Mouse (Mus musculus) heart, embryonic 14.5 days (tissue): ENCODE results near the gene AL607142.1. TPM values are rescaled to one million over a fixed set of nuclear protein-coding genes. Genes with fewer than 3 reads are reported as not detected.

Source experiments
- ATAC-seq: fragments of 200-750 bp; cut with Nextera tagmentation; 2 replicates; pipeline ENCODE4 v1.8.0; 2017; ENCODE audit warnings: low read depth, moderate TSS enrichment; ENCODE audit not compliant: insufficient number of reproducible peaks, insufficient read depth, low FRiP score
- H3K27ac ChIP-seq, 2 experiments: fragments of 200-500 bp in 1 of 2; fragments of 300-500 bp in 1 of 2; sonication (generic) in 1 of 2; replicated peaks in 1 of 2; 2 replicates each; pipeline ENCODE4 v1.5.1; 2012 to 2014; ENCODE audit warnings: low read depth in 2 of 2, low read length in 2 of 2, control low read depth in 1 of 2, mild to moderate bottlenecking in 1 of 2, mixed read lengths in 1 of 2; ENCODE audit not compliant: control insufficient read depth in 1 of 2, insufficient read depth in 1 of 2
- H3K27me3 ChIP-seq: fragments of 300-500 bp; sonication (generic); 2 replicates; pipeline ENCODE4 v1.6.1; 2014; ENCODE audit warnings: mild to moderate bottlenecking, low read length, control low read depth; ENCODE audit not compliant: control insufficient read depth, insufficient read depth
- H3K36me3 ChIP-seq: fragments of 300-500 bp; sonication (generic); 2 replicates; pipeline ENCODE4 v1.6.1; 2014; ENCODE audit warnings: mild to moderate bottlenecking, control low read depth, low read length, mixed read lengths; ENCODE audit not compliant: control insufficient read depth, insufficient read depth
- H3K4me1 ChIP-seq, 2 experiments: fragments of 200-500 bp in 1 of 2; fragments of 300-500 bp in 1 of 2; sonication (generic) in 1 of 2; 2 replicates each; pipeline ENCODE4 v1.6.1; 2012 to 2014; ENCODE audit warnings: low read length in 2 of 2, control low read depth in 1 of 2, mixed read lengths in 1 of 2; ENCODE audit not compliant: control insufficient read depth in 2 of 2, insufficient read depth in 2 of 2
- H3K4me2 ChIP-seq: fragments of 300-500 bp; sonication (generic); 2 replicates; pipeline ENCODE4 v1.6.1; 2014; ENCODE audit warnings: mild to moderate bottlenecking, low read length
- H3K4me3 ChIP-seq, 2 experiments: fragments of 200-500 bp in 1 of 2; fragments of 300-500 bp in 1 of 2; sonication (generic) in 1 of 2; 2 replicates each; pipeline ENCODE4 v1.5.1; 2012 to 2014; ENCODE audit warnings: low read length in 2 of 2, mild to moderate bottlenecking in 2 of 2, control low read depth in 1 of 2, low read depth in 1 of 2, moderate library complexity in 1 of 2; ENCODE audit not compliant: control insufficient read depth in 1 of 2, insufficient read depth in 1 of 2
- H3K9ac ChIP-seq: fragments of 300-500 bp; sonication (generic); 2 replicates; pipeline ENCODE4 v1.6.1; 2014; ENCODE audit warnings: mild to moderate bottlenecking, low read length
- H3K9me3 ChIP-seq: fragments of 300-500 bp; sonication (generic); 2 replicates; pipeline ENCODE4 v1.6.1; 2016; ENCODE audit warnings: low read length, control low read depth; ENCODE audit not compliant: control insufficient read depth
- WGBS: fragments of 180-500 bp; shearing (Covaris S2); extraction: QIAGEN DNeasy Blood & Tissue Kit; methylation state at CpG from one replicate; pipeline ENCODE4 v1.1.7; 2014; 5-methylcytosine and 5-hydroxymethylcytosine counted together
- polyA plus RNA-seq: library from polyadenylated mRNA; unstranded; fragments of >200 nt; fragmentation: Nextera tagmentation; extraction: Ambion mirVana; gene quantifications from 2 replicates; pipeline ENCODE4 v1.2.1, GENCODE M21; 2014

Gene AL607142.1
- polyA plus RNA-seq, result not detected in 2 replicates

DNA sequence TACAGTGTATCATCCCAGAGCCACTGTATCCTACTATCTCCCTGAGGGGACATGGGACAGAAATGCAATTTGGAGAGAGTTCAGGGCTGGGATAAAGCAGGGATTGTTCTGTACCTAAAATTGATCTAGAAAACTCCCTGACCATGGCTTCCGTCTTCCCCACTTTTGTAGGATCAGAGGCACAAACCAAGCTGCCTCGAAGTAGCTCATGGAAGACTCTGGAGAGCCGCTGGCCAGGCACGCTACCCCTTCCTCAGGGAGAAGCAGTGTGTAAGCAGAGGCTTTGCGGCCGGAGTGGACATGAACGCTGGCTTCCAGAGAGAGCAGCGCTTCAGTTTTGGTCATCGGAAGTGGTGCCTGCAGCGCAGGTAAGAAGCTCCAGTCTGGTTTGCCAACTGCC is at the start of gene AL607142.1:
TSS of gene AL607142.1 (plus strand) at position 301 of the 400 bp plus-strand sequence.
- WGBS, result 81% methylated on average over 10 of the region's 10 CpGs
- Histone ChIP-seq H3K27me3 (0 out of 2 replicates have a peak, but pooled peaks cover 3% of the 10 kb centered on the region), H3K9me3 (no peaks in the 10 kb centered on the region), H3K4me1 (peaks cover 8 to 13% of the 10 kb centered on the region in 2 experiments), H3K9ac (no peak within 1 kb of the TSS), H3K27ac (no peak within 1 kb of the TSS), H3K36me3 (no peaks in the 10 kb centered on the region), H3K4me3 (no peak within 1 kb of the TSS), H3K4me2 (no peak within 1 kb of the TSS)
- ATAC-seq, result no peak

DNA sequence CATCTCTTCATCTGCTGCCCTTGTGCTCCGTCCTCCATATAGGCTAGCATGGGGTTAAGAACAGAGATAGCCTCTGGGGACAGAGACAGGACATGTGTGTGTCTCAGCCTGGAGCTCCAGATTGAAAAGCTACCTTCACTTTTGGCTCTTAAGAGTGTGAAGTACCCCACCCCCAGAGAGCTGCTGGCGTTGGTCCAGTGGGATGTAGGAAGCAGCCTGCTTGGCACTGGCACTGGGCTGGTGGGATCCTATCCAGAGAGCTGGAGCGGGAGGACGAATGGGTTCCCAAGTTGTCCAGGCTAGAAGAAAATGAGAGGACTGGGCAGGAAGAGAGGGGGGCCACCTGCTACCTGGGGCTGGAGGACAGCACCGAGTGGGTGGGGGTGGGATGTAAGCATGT is 46.4 kb upstream of the AL607142.1 start:
- peaks cover 0 to 2% of the 10 kb centered on the region in 2 experiments; a peak in 1 of 4 replicates for H3K4me1 ChIP-seq
- H3K27ac ChIP-seq, result no peak overlapping the region
- no peak for ATAC-seq
- H3K27me3 ChIP-seq, result no peaks in the 10 kb centered on the region
- no peak overlapping the region for H3K4me3 ChIP-seq
- H3K36me3 ChIP-seq, result no peaks in the 10 kb centered on the region
- H3K4me2 ChIP-seq, result no peak overlapping the region
- WGBS, result 66% methylated on average over 5 of the region's 5 CpGs
- no peak overlapping the region for H3K9ac ChIP-seq
- H3K9me3 ChIP-seq, result no peaks in the 10 kb centered on the region

DNA sequence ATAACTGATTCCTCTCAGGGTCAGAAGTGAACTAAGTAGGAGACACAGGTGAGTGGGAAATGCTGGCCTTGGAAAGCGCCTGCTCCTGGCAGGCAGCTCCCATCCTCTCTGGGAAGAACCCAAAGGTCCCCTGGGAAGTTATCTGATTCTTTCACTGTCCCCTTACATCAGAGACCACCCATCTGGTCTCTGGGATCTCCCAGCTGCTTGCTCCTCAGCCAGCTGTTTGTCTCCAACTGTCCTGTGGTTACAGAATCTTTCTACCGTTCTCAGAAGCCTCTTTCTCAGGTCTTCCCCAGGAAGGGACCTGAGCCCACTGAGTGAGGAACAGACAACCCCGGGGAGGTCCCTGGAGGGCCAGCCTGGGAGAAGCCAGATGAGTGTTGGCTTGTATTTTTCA is 42.4 kb upstream of the AL607142.1 start:
- Histone ChIP-seq H3K27ac (no peak overlapping the region), H3K9me3 (no peaks in the 10 kb centered on the region), H3K27me3 (no peaks in the 10 kb centered on the region), H3K4me2 (no peak overlapping the region), H3K4me3 (no peak overlapping the region), H3K9ac (no peak overlapping the region), H3K36me3 (no peaks in the 10 kb centered on the region), H3K4me1 (peaks cover 4 to 8% of the 10 kb centered on the region in 2 experiments; a peak in 3 of 4 replicates)
- 55% methylated on average over 3 of the region's 3 CpGs for WGBS
- no peak for ATAC-seq

DNA sequence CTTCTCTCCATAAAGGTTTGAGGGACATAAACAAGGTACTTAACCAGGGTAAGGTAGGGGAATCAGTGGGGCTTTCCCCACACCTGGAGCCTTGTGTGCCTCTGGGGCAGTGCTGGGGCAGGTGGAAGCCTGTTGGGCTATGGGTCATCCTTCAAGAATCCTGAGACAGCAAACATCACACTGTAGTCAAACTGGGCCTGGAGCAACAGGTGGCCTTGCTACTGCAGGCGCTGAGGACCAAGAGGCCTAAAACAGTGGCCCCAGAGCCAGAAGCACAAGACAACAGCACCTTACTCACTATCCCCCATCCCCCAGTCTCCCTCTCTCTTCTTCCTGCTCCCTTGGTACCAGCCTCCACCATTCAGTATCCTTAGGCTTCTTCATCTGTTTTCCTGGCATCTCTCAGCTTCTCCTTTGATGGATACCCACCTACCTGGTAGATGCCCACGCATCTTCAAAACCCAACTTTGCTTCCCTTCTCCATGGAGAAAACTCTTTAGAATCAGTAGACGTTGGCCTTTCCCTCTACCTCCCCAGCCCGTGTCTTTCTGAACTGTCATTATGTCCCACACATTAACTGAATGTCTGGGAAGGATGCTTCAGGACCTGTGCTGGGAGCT is 41.5 kb upstream of the AL607142.1 start:
- Histone ChIP-seq H3K36me3 (no peaks in the 10 kb centered on the region), H3K4me2 (no peak overlapping the region), H3K27ac (no peak overlapping the region), H3K4me1 (peaks cover 4 to 8% of the 10 kb centered on the region in 2 experiments; a peak in 3 of 4 replicates), H3K9me3 (no peaks in the 10 kb centered on the region), H3K27me3 (no peaks in the 10 kb centered on the region), H3K4me3 (no peak overlapping the region), H3K9ac (no peak overlapping the region)
- 88% methylated on average over 4 of the region's 4 CpGs for WGBS
- ATAC-seq, result no peak

DNA sequence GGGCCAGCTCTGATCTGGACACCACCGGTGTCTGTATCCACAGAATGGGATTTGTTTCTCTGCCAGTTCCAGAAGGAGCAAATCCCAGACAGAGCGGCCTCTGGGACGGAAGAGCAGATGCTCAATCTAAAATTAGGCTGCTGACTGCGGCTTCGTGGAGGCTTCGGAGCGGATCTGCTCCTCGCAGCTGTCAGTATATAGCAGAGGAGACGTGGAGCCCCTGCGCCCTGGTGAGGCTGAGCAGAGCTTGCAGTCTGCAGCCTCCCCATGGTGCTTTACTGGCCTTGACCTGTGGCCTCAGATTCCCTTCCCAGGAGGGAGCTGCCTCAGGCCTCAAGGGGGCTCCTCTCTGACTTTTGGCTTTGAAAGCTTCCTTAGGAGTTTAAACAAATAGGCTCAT is 40.7 kb upstream of the AL607142.1 start:
- Histone ChIP-seq H3K27ac (no peak overlapping the region), H3K9me3 (no peaks in the 10 kb centered on the region)
- no peak for ATAC-seq

DNA sequence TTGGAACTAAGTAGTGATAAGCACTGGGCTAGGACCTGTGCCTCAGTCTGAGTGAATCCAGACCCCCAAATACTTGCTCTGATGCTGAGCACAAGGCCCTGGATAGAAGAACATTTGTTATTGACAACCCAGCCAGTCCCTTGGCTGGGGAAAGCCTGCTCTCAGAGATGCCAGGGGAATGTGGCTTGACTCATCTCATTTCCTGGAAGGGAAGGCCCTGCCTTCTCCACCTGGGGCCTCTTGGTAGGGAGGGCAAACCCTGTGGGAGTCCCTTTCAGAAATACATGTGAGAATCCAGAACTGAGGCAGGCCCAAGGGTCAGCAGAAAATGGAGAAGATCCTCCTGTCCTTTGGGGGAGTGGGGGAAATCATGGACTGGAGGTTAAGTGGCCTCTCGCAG is 37.1 kb upstream of the AL607142.1 start:
- no peaks in the 10 kb centered on the region for H3K9me3 ChIP-seq
- no peak overlapping the region for H3K27ac ChIP-seq
- 87% methylated on average over 1 of the region's 1 CpGs for WGBS
- H3K4me1 ChIP-seq, result peaks cover 2 to 14% of the 10 kb centered on the region in 2 experiments; a peak in 3 of 4 replicates
- peaks cover 16% of the 10 kb centered on the region for H3K27me3 ChIP-seq
- no peak overlapping the region for H3K9ac ChIP-seq
- no peak overlapping the region for H3K4me2 ChIP-seq
- H3K4me3 ChIP-seq, result no peak overlapping the region
- ATAC-seq, result no peak
- H3K36me3 ChIP-seq, result no peaks in the 10 kb centered on the region

More for the DNA sequence above, 40.7 kb upstream of the AL607142.1 start:
- 23% methylated on average over 10 of the region's 10 CpGs for WGBS
- no peak overlapping the region for H3K4me3 ChIP-seq
- H3K27me3 ChIP-seq, result no peaks in the 10 kb centered on the region
- no peak overlapping the region for H3K4me2 ChIP-seq
- peaks cover 2 to 8% of the 10 kb centered on the region in 2 experiments; a peak in 3 of 4 replicates for H3K4me1 ChIP-seq
- H3K9ac ChIP-seq, result no peak overlapping the region
- H3K36me3 ChIP-seq, result no peaks in the 10 kb centered on the region

DNA sequence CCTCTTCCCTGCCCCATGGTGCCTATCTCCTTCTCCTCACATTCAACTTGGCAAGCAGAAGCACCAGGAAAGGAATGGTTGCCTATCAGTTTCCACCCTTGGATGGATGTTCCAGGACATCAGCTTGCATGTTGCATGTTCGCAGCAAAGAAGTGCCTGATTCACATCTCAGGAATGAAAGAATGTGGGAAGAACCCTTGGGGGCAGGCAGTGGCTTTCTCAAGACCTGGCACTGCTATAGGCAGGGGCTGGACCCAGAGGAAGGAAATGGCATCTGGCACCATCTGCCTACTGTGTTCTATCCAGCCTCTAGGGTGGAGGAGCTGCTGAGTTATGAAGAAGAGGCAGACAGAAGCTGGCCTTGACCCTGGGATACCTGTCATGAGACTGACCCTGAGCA is 34.9 kb upstream of the AL607142.1 start:
- WGBS, result 79% methylated on average over 1 of the region's 1 CpGs
- Histone ChIP-seq H3K36me3 (no peaks in the 10 kb centered on the region), H3K4me2 (no peak overlapping the region), H3K27ac (no peak overlapping the region), H3K4me1 (peaks cover 2 to 6% of the 10 kb centered on the region in 2 experiments; a peak in 3 of 4 replicates), H3K27me3 (peaks cover 33% of the 10 kb centered on the region), H3K4me3 (no peak overlapping the region), H3K9me3 (no peaks in the 10 kb centered on the region), H3K9ac (no peak overlapping the region)
- no peak for ATAC-seq
